In the genomic region with DNA sequence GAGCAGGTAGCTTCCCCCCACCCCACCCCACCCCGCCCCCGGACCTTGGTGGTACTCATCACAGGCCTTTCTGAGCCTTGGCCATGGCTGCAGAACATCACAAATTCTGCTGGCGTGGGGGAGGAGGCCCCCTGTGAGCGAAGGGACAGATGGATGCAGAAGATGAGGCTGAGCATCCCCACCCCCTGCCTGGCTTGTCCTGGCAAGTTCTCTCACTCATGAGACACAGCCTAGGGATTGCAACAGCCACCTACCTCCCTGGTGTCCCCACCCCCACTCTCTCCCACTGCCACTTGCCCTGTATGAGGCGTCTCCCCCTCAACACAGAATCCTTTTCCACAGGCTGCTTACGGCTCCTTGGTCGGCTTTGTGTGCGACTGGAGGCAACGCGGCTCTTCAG, we compare ENCODE assay signal across 20 mouse cellular contexts. TPM values are rescaled to one million over a fixed set of nuclear protein-coding genes. Genes with fewer than 3 reads are reported as not detected.
DNase-seq lines count a peak whose midpoint lies in the region; ATAC-seq lines count a peak whose summit lies in the region.
"Had no signal": no experiment of that assay in that cellular context is flagged by ENCODE, and none has a peak within 500 bp of the region (broad histone marks: within the 10 kb centered on the region; RNA-seq: fewer than 3 reads in every experiment).

No protein-coding gene starts in this region.

- H3K4me2 ChIP-seq in kidney, embryonic 16.5 days (replicated peaks; ENCODE audit: low read depth, low read length) = no peak overlapping the region
- H3K4me2 ChIP-seq: limb, embryonic 13.5 days; liver, embryonic 15.5 days; neural tube, embryonic 12.5 days had no signal

- H3K27ac ChIP-seq in kidney, embryonic 16.5 days (ENCODE audit: low read length) = no peak overlapping the region
- H3K27ac ChIP-seq: limb, embryonic 13.5 days; liver, embryonic 15.5 days; neural tube, embryonic 12.5 days had no signal

- H3K27me3 ChIP-seq in kidney, embryonic 16.5 days (ENCODE audit: insufficient read depth, low read length) = no peaks in the 10 kb centered on the region
- H3K27me3 ChIP-seq: heart, embryonic 12.5 days; limb, embryonic 13.5 days; liver, embryonic 15.5 days; neural tube, embryonic 12.5 days had no signal

- 0 out of 2 replicates have a peak, but pooled peaks have one; percentile 53 for ATAC-seq in cerebellum, adult (ENCODE audit: insufficient number of reproducible peaks, low FRiP score, low TSS enrichment)
- ATAC-seq in kidney, embryonic 16.5 days (ENCODE audit: low FRiP score, low TSS enrichment) = peak; percentile 19; the same call in 1 of the 2 replicates
- ATAC-seq: activated CD4-positive, CD25-positive, alpha-beta regulatory T cell, adult 4 months; forebrain, embryonic 16.5 days; inflammation-experienced regulatory T-cells, adult 6 months had no signal

- no peak overlapping the region for H3K9ac ChIP-seq in kidney, embryonic 16.5 days (replicated peaks; ENCODE audit: low read length)
- H3K9ac ChIP-seq: heart, embryonic 12.5 days; limb, embryonic 13.5 days; liver, embryonic 15.5 days; neural tube, embryonic 12.5 days had no signal

- WGBS in kidney, embryonic 16.5 days = 66% methylated on average over 10 of the region's 10 CpGs

- H3K4me1 ChIP-seq in kidney, embryonic 16.5 days (ENCODE audit: insufficient read depth, low read length) = peaks cover 28% of the 10 kb centered on the region
- H3K4me1 ChIP-seq: liver, embryonic 15.5 days had no signal

- H3K4me3 ChIP-seq in kidney, embryonic 16.5 days (ENCODE audit: low read length) = no peak overlapping the region
- H3K4me3 ChIP-seq: erythroblast, embryonic 14.5 days; heart, embryonic 12.5 days; limb, embryonic 13.5 days; liver, embryonic 15.5 days; neural tube, embryonic 12.5 days had no signal

- H3K36me3 ChIP-seq in kidney, embryonic 16.5 days (ENCODE audit: insufficient read depth, low read length) = no peaks in the 10 kb centered on the region
- H3K36me3 ChIP-seq: heart, embryonic 12.5 days; limb, embryonic 13.5 days; liver, embryonic 15.5 days; neural tube, embryonic 12.5 days had no signal

- no peak for DNase-seq in cerebellum, adult 9-10 months
- no peak for DNase-seq in kidney, adult 18-20 months
- DNase-seq in right cerebral cortex, adult 18-20 months = peak; percentile 49
- no peak for DNase-seq in right cerebral cortex, postnatal 25 days
- DNase-seq in gastrocnemius, postnatal 25 days = no peak
- no peak for DNase-seq in thymus, postnatal 14 days
- DNase-seq: adrenal gland, postnatal 36 days; embryo, embryonic 11 days; gastrocnemius, postnatal 10 days had no signal

- no peaks in the 10 kb centered on the region for H3K9me3 ChIP-seq in kidney, embryonic 16.5 days (ENCODE audit: low read length)
- H3K9me3 ChIP-seq: heart, embryonic 12.5 days; limb, embryonic 13.5 days; liver, embryonic 15.5 days; neural tube, embryonic 12.5 days had no signal

RNA-seq across cellular contexts. Expression of a gene that starts 49.1 kb away (rescaled TPM):
- 4.6 and 5.6 TPM in 2 replicates for polyA plus RNA-seq in kidney, embryonic 16.5 days (2015; fragmentation: Nextera tagmentation; extraction: Ambion mirVana)
- total RNA-seq in gastrocnemius, postnatal 25 days (2021) = not detected
- total RNA-seq: adrenal gland, postnatal 36 days; gastrocnemius, postnatal 10 days; hematopoietic stem cell, adult 5-6 weeks had no signal
- polyA plus RNA-seq: erythroblast, embryonic 14.5 days; forebrain, embryonic 16.5 days; liver, embryonic 15.5 days; neural tube, embryonic 12.5 days had no signal
